Mouse (Mus musculus): Measurements from ENCODE around the gene Rtkn. TPM values are rescaled to one million over a fixed set of nuclear protein-coding genes. Genes with fewer than 3 reads are reported as not detected.

Rtkn gene
- polyA plus RNA-seq, 1 experiment from 2014 or later: 20.3 TPM

- Histone ChIP-seq H3K36me3 (0 out of 2 replicates have a peak, but pooled peaks cover 7% of the 10 kb centered on the region), H3K4me3 (no peak overlapping the region), H3K9me3 (replicated peaks) (no peaks in the 10 kb centered on the region), H3K27ac (ENCODE audit: poor library complexity, severe bottlenecking) (no peak overlapping the region), H3K9ac (peak overlapping the region; percentile 90; the same call in 1 of the 2 replicates), H3K4me1 (replicated peaks) (peaks cover 24% of the 10 kb centered on the region), H3K4me2 (peak overlapping the region; percentile 100; the same call in 1 of the 2 replicates), H3K27me3 (replicated peaks) (peaks cover 13% of the 10 kb centered on the region)
- WGBS: 46% methylated on average over 11 of the region's 11 CpGs
- ATAC-seq (ENCODE audit: insufficient number of reproducible peaks, low FRiP score): no peak
These were observed 32.1 kb upstream of the Rtkn start for GRCm38 (mm10) chr6:83103130-83103650.

- peaks cover 28% of the 10 kb centered on the region for H3K4me1 ChIP-seq (replicated peaks)
- H3K9me3 ChIP-seq (replicated peaks): no peaks in the 10 kb centered on the region
- H3K9ac ChIP-seq: no peak overlapping the region
- no peak overlapping the region for H3K4me2 ChIP-seq
- 85% methylated on average over 4 of the region's 4 CpGs for WGBS
- 0 out of 2 replicates have a peak, but pooled peaks cover 7% of the 10 kb centered on the region for H3K36me3 ChIP-seq
- H3K4me3 ChIP-seq: no peak overlapping the region
- H3K27ac ChIP-seq (ENCODE audit: poor library complexity, severe bottlenecking): no peak overlapping the region
- no peak for ATAC-seq (ENCODE audit: insufficient number of reproducible peaks, low FRiP score)
- peaks cover 11% of the 10 kb centered on the region for H3K27me3 ChIP-seq (replicated peaks)
These were observed 31.1 kb upstream of the Rtkn start for GRCm38 (mm10) chr6:83104158-83104557.

DNA sequence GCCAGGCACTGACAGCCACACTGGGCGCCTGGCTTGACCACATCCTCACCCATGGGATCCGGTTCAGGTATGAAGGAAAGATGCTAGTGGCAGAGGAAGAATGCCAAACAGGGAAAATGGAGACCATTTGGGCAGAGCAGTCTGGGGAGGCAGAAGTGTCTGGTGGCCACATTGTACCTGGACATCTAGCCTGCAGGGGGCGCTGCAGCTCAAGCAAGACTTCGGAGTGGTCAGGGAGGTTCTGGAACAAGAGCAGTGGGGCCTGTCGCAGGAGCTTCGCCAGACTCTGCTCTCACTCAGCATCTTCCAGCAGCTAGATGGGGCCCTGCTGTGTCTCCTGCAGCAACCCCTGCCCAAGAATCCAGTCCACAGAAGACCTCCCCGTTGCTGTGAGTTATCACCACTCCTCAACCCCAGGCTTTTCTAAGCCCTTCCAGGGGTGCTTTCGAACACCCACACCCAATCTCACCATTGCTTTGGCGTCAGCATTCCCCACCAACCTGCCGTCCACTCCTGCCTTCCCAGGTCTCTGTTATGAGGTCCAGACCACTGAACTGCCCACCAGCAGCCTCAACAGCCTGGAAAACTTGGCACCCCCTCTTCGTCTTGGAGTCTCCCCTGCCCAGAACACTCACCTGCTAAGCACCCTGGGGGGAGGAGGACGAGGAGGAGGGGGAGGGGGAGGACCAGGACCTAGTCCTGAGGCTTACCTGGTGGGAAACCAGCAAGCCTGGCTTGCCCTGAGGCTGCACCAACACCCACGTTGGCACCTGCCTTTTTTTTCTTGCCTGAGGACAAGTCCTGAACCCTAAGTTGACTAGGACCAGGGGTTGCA is 27.5 kb upstream of the Rtkn start:
- Histone ChIP-seq H3K27me3 (replicated peaks) (0 out of 2 replicates have a peak, but pooled peaks cover 4% of the 10 kb centered on the region), H3K9ac (peak overlapping the region; percentile 94; the same call in 1 of the 2 replicates), H3K36me3 (peaks cover 10% of the 10 kb centered on the region), H3K4me1 (replicated peaks) (peaks cover 36% of the 10 kb centered on the region), H3K27ac (ENCODE audit: poor library complexity, severe bottlenecking) (no peak overlapping the region), H3K4me2 (peak overlapping the region; percentile 89), H3K4me3 (peak overlapping the region; percentile 93), H3K9me3 (replicated peaks) (no peaks in the 10 kb centered on the region)
- ATAC-seq (ENCODE audit: insufficient number of reproducible peaks, low FRiP score): 0 out of 2 replicates have a peak, but pooled peaks have one; percentile 46
- WGBS: 35% methylated on average over 13 of the region's 13 CpGs

DNA sequence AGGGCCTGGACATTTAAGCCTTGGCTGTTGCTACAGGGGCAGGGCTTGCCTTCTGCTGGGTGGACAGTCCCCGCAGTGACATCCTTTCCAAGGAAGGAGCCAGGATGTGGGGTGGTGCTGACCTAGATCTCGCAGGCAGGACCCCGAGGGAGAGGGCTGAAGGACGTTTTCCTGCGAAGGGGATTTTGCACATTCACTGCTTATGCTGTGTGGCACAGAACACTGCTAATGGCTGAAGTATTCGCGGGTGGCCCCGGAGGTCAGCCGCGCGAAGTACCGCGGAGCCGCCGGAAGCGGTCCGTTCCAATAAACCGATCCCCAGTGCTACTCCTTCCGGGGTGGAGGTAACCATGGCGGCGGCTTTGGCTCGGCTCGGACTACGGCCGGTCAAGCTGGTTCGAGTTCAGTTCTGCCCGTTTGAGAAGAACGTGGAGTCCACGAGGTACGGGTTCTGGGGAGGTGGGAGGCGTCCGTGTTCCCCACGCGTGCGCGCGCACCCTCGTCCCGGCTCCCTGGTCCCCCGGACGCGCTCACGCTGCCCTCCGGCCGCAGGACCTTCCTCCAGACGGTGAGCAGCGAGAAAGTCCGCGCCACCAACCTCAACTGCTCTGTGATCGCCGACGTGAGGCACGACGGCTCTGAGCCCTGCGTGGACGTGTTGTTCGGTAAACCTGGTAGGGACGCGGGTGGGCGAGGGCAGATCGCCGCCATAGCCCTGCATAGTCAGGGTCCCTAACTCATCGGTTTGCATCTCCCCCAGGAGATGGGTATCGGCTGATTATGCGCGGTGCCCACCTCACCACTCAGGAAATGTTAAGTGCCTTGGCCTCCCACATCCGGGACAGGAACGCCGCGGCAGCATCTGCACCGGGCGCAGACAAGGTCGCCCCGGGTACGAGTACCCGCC is 26.2 kb upstream of the Rtkn start, which contains the start of gene Mrpl53:
Mrpl53 (plus strand) TSS at position 279 of the 907 bp plus-strand sequence.
- H3K9ac ChIP-seq: peak within 1 kb of the TSS; percentile 94
- peak within 1 kb of the TSS; percentile 89 for H3K4me2 ChIP-seq
- H3K27ac ChIP-seq (ENCODE audit: poor library complexity, severe bottlenecking): peak within 1 kb of the TSS; percentile 85
- H3K9me3 ChIP-seq (replicated peaks): no peaks in the 10 kb centered on the region
- H3K4me1 ChIP-seq (replicated peaks): peaks cover 28% of the 10 kb centered on the region
- under 1% methylated on average over 76 of the region's 76 CpGs for WGBS
- peak within 1 kb of the TSS; percentile 93 for H3K4me3 ChIP-seq
- peaks cover 10% of the 10 kb centered on the region for H3K36me3 ChIP-seq
- H3K27me3 ChIP-seq (replicated peaks): no peaks in the 10 kb centered on the region
- ATAC-seq (ENCODE audit: insufficient number of reproducible peaks, low FRiP score): peak; percentile 85

DNA sequence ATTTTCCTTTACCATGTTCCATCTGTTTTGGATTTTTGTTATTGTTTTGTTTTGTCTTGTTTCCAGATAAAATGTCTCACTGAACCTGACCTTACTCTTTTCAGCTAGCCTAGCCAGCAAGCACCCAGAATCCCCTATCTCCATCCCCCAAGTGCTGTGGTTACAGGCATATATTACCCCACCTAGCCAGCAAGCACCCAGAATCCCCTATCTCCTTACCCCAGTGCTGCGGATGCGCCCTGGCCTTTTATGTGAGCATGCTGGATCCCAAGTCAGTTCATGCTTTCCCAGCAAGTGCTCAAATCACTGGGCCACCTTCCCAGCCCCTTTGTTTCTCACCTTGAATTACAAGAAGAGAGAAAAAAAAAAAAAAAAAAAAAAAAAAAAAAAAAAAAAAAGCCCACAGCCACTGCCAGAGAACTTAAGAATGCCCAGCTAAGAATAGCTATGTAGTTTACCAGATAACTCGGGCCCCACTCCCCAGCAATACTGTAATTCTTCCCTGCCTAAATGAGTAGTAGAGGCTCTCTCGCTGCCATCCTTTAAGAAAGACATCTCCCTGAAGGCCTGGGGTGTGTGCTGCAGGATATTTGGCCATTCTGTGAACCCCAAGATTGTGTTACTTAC is 23.6 kb upstream of the Rtkn start:
- no peak overlapping the region for H3K4me3 ChIP-seq
- H3K9me3 ChIP-seq (replicated peaks): no peaks in the 10 kb centered on the region
- H3K4me2 ChIP-seq: peak overlapping the region; percentile 22; the same call in 1 of the 2 replicates
- H3K9ac ChIP-seq: 0 out of 2 replicates have a peak overlapping the region, but pooled peaks have one; percentile 34
- no peak overlapping the region; the same call in 1 of the 2 replicates for H3K27ac ChIP-seq (ENCODE audit: poor library complexity, severe bottlenecking)
- H3K27me3 ChIP-seq (replicated peaks): no peaks in the 10 kb centered on the region
- WGBS: 77% methylated on average over 4 of the region's 4 CpGs
- peaks cover 38% of the 10 kb centered on the region for H3K4me1 ChIP-seq (replicated peaks)
- peaks cover 3% of the 10 kb centered on the region for H3K36me3 ChIP-seq
- ATAC-seq (ENCODE audit: insufficient number of reproducible peaks, low FRiP score): no peak

GRCm38 (mm10) chr6:83115011-83115671 is 20.1 kb upstream of the Rtkn start, which contains the start of gene Mogs:
Mogs (plus strand) TSS chr6:83115496.
- H3K4me2 ChIP-seq: peak within 1 kb of the TSS; percentile 93
- no peaks in the 10 kb centered on the region for H3K27me3 ChIP-seq (replicated peaks)
- H3K27ac ChIP-seq (ENCODE audit: poor library complexity, severe bottlenecking): peak within 1 kb of the TSS; percentile 63
- ATAC-seq (ENCODE audit: insufficient number of reproducible peaks, low FRiP score): peak; percentile 92
- H3K9ac ChIP-seq: peak within 1 kb of the TSS; percentile 86
- 1% methylated on average over 44 of the region's 58 CpGs for WGBS
- H3K9me3 ChIP-seq (replicated peaks): no peaks in the 10 kb centered on the region
- peak within 1 kb of the TSS; percentile 75 for H3K4me3 ChIP-seq
- H3K36me3 ChIP-seq: peaks cover 36% of the 10 kb centered on the region
- H3K4me1 ChIP-seq (replicated peaks): peaks cover 37% of the 10 kb centered on the region

GRCm38 (mm10) chr6:83115682-83116372 is 19.4 kb upstream of the Rtkn start:
- Histone ChIP-seq H3K9ac (peak overlapping the region; percentile 86), H3K4me3 (peak overlapping the region; percentile 75), H3K4me2 (peak overlapping the region; percentile 93), H3K9me3 (replicated peaks) (no peaks in the 10 kb centered on the region), H3K27ac (ENCODE audit: poor library complexity, severe bottlenecking) (peak overlapping the region; percentile 63), H3K4me1 (replicated peaks) (peaks cover 41% of the 10 kb centered on the region), H3K36me3 (peaks cover 36% of the 10 kb centered on the region), H3K27me3 (replicated peaks) (no peaks in the 10 kb centered on the region)
- 1% methylated on average over 33 of the region's 48 CpGs for WGBS
- no peak; the same call in 1 of the 2 replicates for ATAC-seq (ENCODE audit: insufficient number of reproducible peaks, low FRiP score)

DNA sequence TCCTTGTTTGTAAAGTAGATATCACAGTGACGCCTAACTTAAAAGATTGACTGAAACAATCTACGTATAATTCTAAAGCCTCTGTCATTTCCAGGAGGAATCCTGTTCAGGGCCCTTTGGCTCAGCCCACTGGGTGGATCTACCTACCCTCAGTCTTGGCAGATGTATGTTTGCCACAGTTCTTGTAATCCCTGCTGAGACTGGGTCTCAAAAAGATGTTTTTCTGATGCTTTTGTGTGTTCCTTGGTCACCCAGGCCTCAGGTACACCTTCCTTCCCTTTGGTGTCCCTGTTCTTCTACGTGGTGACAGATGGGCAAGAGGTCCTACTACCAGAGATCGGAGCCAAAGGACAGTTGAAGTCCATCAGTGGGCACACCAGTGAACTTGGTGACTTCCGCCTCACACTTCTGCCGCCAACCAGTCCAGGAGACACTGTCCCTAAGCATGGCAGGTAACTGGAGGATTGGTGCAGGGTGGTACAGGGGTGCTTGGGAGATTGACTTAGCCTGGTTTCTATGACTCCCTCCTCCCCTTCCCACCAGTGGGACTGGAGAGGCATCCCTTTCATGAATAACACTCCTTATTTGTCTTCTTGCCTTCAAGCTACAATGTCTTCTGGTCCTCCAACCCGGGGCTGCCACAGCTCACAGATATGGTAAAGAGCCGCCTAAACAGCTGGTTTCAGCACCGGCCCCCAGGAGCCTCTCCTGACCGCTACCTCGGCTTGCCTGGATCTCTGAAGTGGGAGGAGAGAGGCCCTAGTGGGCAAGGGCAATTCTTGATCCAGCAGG is 18.7 kb upstream of the Rtkn start:
- Histone ChIP-seq H3K36me3 (peaks cover 33% of the 10 kb centered on the region), H3K9me3 (replicated peaks) (no peaks in the 10 kb centered on the region), H3K27me3 (replicated peaks) (no peaks in the 10 kb centered on the region), H3K4me3 (peak overlapping the region; percentile 75), H3K4me1 (replicated peaks) (peaks cover 38% of the 10 kb centered on the region), H3K4me2 (peak overlapping the region; percentile 93), H3K27ac (ENCODE audit: poor library complexity, severe bottlenecking) (no peak overlapping the region), H3K9ac (peak overlapping the region; percentile 86)
- ATAC-seq (ENCODE audit: insufficient number of reproducible peaks, low FRiP score): no peak
- WGBS: 75% methylated on average over 11 of the region's 11 CpGs

DNA sequence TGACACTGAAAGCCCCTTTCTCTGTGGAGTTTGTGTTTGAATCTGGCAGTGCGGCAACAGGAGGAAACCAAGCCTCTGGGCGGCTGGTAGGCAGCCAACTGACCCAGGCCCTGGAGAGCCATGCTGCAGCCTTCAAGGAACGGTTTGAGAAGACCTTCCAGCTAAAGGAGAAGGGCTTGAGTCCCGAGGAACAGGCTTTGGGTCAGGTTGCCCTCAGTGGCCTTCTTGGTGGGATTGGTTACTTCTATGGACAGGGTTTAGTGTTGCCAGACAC is 18.2 kb upstream of the Rtkn start:
- H3K9ac ChIP-seq: 0 out of 2 replicates have a peak overlapping the region, but pooled peaks have one; percentile 86
- no peak overlapping the region for H3K27ac ChIP-seq (ENCODE audit: poor library complexity, severe bottlenecking)
- peak overlapping the region; percentile 93; the same call in 1 of the 2 replicates for H3K4me2 ChIP-seq

More for the DNA sequence above, 18.2 kb upstream of the Rtkn start:
- peaks cover 33% of the 10 kb centered on the region for H3K36me3 ChIP-seq
- no peaks in the 10 kb centered on the region for H3K27me3 ChIP-seq (replicated peaks)
- 0 out of 2 replicates have a peak overlapping the region, but pooled peaks have one; percentile 3 for H3K4me3 ChIP-seq
- H3K9me3 ChIP-seq (replicated peaks): no peaks in the 10 kb centered on the region
- peaks cover 36% of the 10 kb centered on the region for H3K4me1 ChIP-seq (replicated peaks)
- 91% methylated on average over 4 of the region's 4 CpGs for WGBS
- no peak for ATAC-seq (ENCODE audit: insufficient number of reproducible peaks, low FRiP score)
